Mouse (Mus musculus) limb, embryonic 15.5 days (tissue): ENCODE data around the gene Hist1h1b. TPM values are rescaled to one million over a fixed set of nuclear protein-coding genes. Genes with fewer than 3 reads are reported as not detected.
A peak's percentile ranks its signal among the peaks of the same experiment; 100 is the strongest.
"Not testable (repeated sequence)": the region's sequence is repeated elsewhere in the genome, so short reads cannot be mapped to it uniquely, and the experiment has no call there.

Experiments used
- ATAC-seq: fragments of 200-750 bp; cut with Nextera tagmentation; 2 replicates; pipeline ENCODE4 v1.8.0; 2017; ENCODE audit warnings: low read depth, moderate TSS enrichment; ENCODE audit not compliant: insufficient number of reproducible peaks, low FRiP score, low TSS enrichment
- H3K27ac ChIP-seq: fragments of 300-500 bp; sonication (generic); 2 replicates; pipeline ENCODE4 v1.5.1; 2015; ENCODE audit warnings: moderate library complexity, mild to moderate bottlenecking, inconsistent platforms
- H3K27me3 ChIP-seq: fragments of 300-500 bp; sonication (generic); 2 replicates; pipeline ENCODE4 v1.6.1; 2015; ENCODE audit warnings: inconsistent platforms
- H3K36me3 ChIP-seq: fragments of 300-500 bp; sonication (generic); 2 replicates; pipeline ENCODE4 v1.6.1; 2015; ENCODE audit warnings: inconsistent platforms
- H3K4me1 ChIP-seq: fragments of 300-500 bp; sonication (generic); 2 replicates; pipeline ENCODE4 v1.6.1; 2015; ENCODE audit warnings: inconsistent platforms
- H3K4me2 ChIP-seq: fragments of 300-500 bp; sonication (generic); 2 replicates; pipeline ENCODE4 v1.6.1; 2015; ENCODE audit warnings: mild to moderate bottlenecking, inconsistent platforms
- H3K4me3 ChIP-seq: fragments of 300-500 bp; sonication (generic); 2 replicates; pipeline ENCODE4 v1.5.1; 2015; ENCODE audit warnings: mild to moderate bottlenecking, inconsistent platforms
- H3K9ac ChIP-seq: fragments of 300-500 bp; sonication (generic); 2 replicates; pipeline ENCODE4 v1.6.1; 2015; ENCODE audit warnings: inconsistent platforms
- H3K9me3 ChIP-seq: fragments of 300-500 bp; sonication (generic); 2 replicates; pipeline ENCODE4 v1.6.1; 2016; ENCODE audit warnings: inconsistent platforms
- WGBS: fragments of 180-500 bp; shearing (Covaris S2); methylation state at CpG from one replicate; pipeline ENCODE4 v1.1.7; 2015; 5-methylcytosine and 5-hydroxymethylcytosine counted together
- polyA plus RNA-seq: library from polyadenylated mRNA; unstranded; fragments of >200 nt; fragmentation: Nextera tagmentation; extraction: Ambion mirVana; gene quantifications from 2 replicates; pipeline ENCODE4 v1.2.1, GENCODE M21; 2015

Gene Hist1h1b
- polyA plus RNA-seq, 1 experiment from 2014 or later, result 23.5 TPM

DNA sequence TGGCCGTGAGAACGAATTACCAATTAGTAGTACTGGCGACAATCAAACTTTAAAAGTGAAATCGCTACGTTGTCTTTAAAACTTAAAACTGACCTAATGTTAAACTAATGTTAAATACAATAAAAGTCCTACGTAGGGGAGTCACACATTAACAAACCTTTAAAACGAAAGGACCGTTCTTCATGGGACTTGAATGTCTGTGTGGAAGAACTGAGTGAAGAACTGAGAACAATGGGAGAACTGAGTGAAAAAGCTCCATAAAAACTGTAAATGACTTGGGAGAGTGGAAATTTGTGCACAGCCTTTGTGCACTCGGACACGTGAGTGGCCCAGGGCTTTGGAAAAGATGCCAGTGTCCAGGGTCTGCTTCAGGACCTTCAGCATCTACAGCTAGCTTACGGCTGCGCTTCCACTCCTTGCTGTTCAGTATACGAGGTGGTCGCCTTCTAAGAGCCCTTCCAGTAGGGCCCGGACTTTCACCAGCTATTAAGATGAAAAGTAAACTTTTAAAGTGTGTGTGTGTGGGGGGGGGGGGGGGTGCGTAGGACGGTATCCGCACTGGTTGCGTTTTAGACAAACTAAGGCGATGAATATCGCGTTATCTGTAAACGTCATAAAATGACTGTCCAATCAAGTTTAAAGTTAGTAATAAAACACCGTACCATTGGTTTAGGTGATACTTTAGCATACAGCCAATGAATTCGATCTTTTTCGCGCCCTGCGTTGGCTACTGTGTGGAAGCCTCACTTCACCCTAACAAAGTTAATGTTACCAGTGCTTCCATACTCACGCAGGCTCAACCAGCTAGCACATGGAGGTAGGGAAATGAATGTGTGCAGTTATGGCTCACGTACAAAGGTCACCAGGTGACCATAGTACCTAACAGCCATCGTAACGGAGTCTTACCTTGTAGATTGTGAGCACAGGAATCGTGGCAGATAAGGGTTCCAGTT is 1.3 kb downstream of the Hist1h1b start:
- Histone ChIP-seq H3K4me2 (peak overlapping the region; percentile 90), H3K4me3 (peak overlapping the region; percentile 51), H3K4me1 (peaks cover 28% of the 10 kb centered on the region), H3K9me3 (no peaks in the 10 kb centered on the region), H3K36me3 (no peaks in the 10 kb centered on the region), H3K27ac (peak overlapping the region; percentile 95), H3K27me3 (no peaks in the 10 kb centered on the region), H3K9ac (peak overlapping the region; percentile 76)
- 4% methylated on average over 33 of the region's 33 CpGs for WGBS
- ATAC-seq, result peak; percentile 88

GRCm38 (mm10) chr13:21755707-21756106 is 24.7 kb downstream of the Hist1h1b start:
- 67% methylated on average over 1 of the region's 1 CpGs for WGBS
- H3K36me3 ChIP-seq, result no peaks in the 10 kb centered on the region
- no peak for ATAC-seq
- no peak overlapping the region for H3K4me2 ChIP-seq
- H3K4me1 ChIP-seq, result peaks cover 13% of the 10 kb centered on the region
- no peaks in the 10 kb centered on the region for H3K27me3 ChIP-seq
- H3K9ac ChIP-seq, result no peak overlapping the region
- no peak overlapping the region for H3K27ac ChIP-seq
- no peaks in the 10 kb centered on the region for H3K9me3 ChIP-seq
- no peak overlapping the region for H3K4me3 ChIP-seq

DNA sequence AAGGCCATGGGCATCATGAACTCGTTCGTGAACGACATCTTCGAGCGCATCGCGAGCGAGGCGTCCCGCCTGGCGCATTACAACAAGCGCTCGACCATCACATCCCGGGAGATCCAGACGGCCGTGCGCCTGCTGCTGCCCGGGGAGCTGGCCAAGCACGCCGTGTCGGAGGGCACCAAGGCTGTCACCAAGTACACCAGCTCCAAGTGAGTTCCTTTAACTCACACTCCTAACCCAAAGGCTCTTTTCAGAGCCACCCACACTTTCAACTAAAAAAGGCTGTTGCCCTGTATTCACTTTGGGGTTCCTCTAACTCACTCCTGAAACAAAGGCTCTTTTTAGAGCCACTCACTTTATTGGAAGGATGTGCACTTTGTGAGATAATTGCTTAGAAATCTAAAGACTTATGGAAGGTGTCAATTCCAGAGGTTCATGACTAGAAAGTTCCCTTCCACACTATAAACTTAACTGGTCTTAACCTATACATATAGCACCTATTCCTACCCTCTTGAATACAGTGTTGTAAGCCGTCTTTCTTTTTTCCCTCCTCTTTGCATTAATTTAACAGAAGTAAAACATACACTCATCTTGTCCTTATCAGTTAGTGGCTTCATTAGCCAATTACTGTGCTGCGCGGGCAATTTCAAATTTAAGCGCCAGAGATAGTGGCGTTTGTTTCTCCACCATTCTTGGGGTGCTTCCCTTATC is 26.0 kb downstream of the Hist1h1b start:
- Histone ChIP-seq H3K27ac (peak overlapping the region; percentile 93), H3K4me2 (peak overlapping the region; percentile 63), H3K9ac (peak overlapping the region; percentile 23; the same call in 1 of the 2 replicates), H3K4me1 (peaks cover 15% of the 10 kb centered on the region), H3K4me3 (peak overlapping the region; percentile 45)
- H3K27me3 ChIP-seq, H3K9me3 ChIP-seq, ATAC-seq, H3K36me3 ChIP-seq: not testable (repeated sequence)
- 0% methylated on average over 19 of the region's 26 CpGs for WGBS

DNA sequence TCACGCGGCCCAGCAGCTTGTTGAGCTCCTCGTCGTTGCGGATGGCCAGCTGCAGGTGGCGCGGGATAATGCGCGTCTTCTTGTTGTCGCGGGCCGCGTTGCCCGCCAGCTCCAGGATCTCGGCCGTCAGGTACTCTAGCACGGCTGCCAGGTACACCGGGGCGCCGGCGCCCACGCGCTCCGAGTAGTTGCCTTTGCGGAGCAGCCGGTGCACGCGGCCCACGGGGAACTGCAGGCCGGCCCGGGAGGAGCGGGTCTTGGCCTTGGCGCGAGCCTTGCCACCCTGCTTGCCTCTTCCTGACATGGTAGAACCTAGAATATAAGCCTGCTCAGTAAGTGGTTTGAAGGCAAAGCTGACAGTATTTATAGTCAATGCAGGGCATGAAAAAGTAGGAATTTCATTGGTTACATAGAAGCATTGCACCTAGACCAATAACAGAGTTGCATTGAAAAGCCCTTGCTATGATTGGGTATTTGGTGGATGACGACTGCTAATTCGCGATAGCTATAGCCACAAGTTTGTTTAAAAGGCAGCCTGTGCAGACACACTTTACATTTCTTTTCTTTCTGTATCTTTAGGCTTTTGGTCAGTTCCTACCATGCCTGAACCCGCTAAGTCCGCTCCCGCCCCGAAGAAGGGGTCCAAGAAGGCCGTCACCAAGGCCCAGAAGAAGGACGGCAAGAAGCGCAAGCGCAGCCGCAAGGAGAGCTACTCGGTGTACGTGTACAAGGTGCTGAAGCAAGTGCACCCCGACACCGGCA is 26.7 kb downstream of the Hist1h1b start, which contains the start of the genes Hist1h2ak and Hist1h2bn:
Hist1h2ak (minus strand) TSS at position 304 of the 762 bp plus-strand sequence.
Hist1h2bn (plus strand) TSS at position 600 of the 762 bp plus-strand sequence.
- 0% methylated on average over 48 of the region's 50 CpGs for WGBS
- Histone ChIP-seq H3K27ac (peak within 1 kb of the TSS; percentile 93), H3K9ac (peak within 1 kb of the TSS; percentile 26; the same call in 1 of the 2 replicates), H3K4me3 (peak within 1 kb of the TSS; percentile 45), H3K4me1 (peaks cover 21% of the 10 kb centered on the region), H3K4me2 (peak within 1 kb of the TSS; percentile 63)
- H3K36me3 ChIP-seq, H3K27me3 ChIP-seq, H3K9me3 ChIP-seq: not testable (repeated sequence)
- peak; percentile 93 for ATAC-seq

GRCm38 (mm10) chr13:21753051-21753523 is 27.3 kb downstream of the Hist1h1b start:
- 1% methylated on average over 10 of the region's 10 CpGs for WGBS

DNA sequence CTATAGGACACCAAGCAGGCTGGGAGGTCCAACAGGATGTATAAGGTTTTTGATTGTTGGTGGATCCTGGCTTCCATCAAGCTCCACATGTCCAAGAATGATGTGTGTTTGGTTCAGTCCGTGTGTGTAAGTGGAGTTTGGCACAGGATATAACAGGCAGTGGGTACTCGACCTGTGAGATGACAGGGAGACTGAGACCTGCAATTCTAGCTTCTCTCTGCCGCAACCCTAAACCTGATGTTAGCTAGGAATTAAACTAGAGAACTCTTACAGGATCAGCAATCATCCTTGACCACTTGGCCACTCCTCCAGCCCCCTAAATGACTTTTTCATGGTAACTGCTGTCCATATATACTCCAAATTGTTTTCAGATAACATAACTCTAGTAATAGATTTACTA is 28.1 kb downstream of the Hist1h1b start:
- WGBS, result 33% methylated on average over 3 of the region's 3 CpGs
- no peak overlapping the region for H3K4me2 ChIP-seq
- no peaks in the 10 kb centered on the region for H3K27me3 ChIP-seq
- H3K27ac ChIP-seq, result peak overlapping the region; percentile 67
- no peak for ATAC-seq
- H3K9ac ChIP-seq, result no peak overlapping the region
- H3K9me3 ChIP-seq, result no peaks in the 10 kb centered on the region
- H3K4me1 ChIP-seq, result peaks cover 23% of the 10 kb centered on the region
- no peaks in the 10 kb centered on the region for H3K36me3 ChIP-seq
- no peak overlapping the region for H3K4me3 ChIP-seq

More at GRCm38 (mm10) chr13:21753051-21753523, 27.3 kb downstream of the Hist1h1b start:
- H3K27me3 ChIP-seq, result no peaks in the 10 kb centered on the region
- ATAC-seq, result peak; percentile 1; the same call in 1 of the 2 replicates
- no peaks in the 10 kb centered on the region for H3K9me3 ChIP-seq
- no peaks in the 10 kb centered on the region for H3K36me3 ChIP-seq
- peak overlapping the region; percentile 63 for H3K4me2 ChIP-seq
- peak overlapping the region; percentile 26; the same call in 1 of the 2 replicates for H3K9ac ChIP-seq
- H3K4me3 ChIP-seq, result peak overlapping the region; percentile 45
- H3K27ac ChIP-seq, result peak overlapping the region; percentile 93
- peaks cover 23% of the 10 kb centered on the region for H3K4me1 ChIP-seq

DNA sequence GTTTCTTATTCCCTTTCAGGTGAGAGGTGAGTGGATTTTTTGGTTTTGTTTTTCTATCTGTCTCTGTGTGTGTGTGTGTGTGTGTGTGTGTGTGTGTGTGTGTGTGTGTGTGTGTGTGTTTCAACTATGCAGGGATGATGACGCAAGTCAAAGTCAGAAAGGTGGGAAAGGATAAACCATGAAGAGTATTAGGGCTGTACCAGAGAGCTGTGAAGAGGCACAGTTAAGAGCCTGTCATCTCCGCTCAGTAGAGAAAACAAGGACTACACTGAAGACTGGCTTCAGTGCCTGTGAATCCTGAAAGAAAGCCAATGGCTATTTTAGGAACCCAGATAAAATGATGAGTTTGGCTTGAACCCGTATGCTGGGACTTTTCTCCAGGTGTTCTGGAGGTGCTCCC is 28.6 kb downstream of the Hist1h1b start:
- 73% methylated on average over 3 of the region's 3 CpGs for WGBS
- Histone ChIP-seq H3K4me2 (no peak overlapping the region), H3K27me3 (no peaks in the 10 kb centered on the region), H3K27ac (peak overlapping the region; percentile 67), H3K9me3 (no peaks in the 10 kb centered on the region), H3K36me3 (no peaks in the 10 kb centered on the region), H3K4me3 (no peak overlapping the region), H3K9ac (no peak overlapping the region), H3K4me1 (peaks cover 23% of the 10 kb centered on the region)
- ATAC-seq, result no peak

DNA sequence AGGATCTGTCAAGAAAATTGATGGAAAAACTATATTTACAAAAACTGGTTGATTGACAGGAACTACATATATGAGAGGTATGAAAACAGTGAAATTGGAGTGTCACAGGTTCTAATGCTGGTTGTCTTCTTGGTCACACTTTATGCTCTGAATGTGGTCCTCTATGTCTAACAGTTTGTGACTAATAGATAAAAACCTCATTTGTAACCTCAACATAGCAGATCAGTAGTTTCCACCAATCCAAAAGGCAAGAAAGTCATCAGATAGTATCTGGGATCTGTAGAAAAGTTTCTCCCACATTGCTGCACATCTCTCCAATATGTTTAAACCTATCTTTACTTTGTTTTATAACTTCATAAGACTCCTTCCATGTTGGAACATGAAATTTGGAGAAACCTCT is 29.0 kb downstream of the Hist1h1b start:
- Histone ChIP-seq H3K4me3 (no peak overlapping the region), H3K27ac (no peak overlapping the region), H3K9me3 (no peaks in the 10 kb centered on the region), H3K9ac (no peak overlapping the region), H3K27me3 (no peaks in the 10 kb centered on the region), H3K4me2 (no peak overlapping the region), H3K4me1 (peaks cover 23% of the 10 kb centered on the region), H3K36me3 (no peaks in the 10 kb centered on the region)
- ATAC-seq, result no peak

DNA sequence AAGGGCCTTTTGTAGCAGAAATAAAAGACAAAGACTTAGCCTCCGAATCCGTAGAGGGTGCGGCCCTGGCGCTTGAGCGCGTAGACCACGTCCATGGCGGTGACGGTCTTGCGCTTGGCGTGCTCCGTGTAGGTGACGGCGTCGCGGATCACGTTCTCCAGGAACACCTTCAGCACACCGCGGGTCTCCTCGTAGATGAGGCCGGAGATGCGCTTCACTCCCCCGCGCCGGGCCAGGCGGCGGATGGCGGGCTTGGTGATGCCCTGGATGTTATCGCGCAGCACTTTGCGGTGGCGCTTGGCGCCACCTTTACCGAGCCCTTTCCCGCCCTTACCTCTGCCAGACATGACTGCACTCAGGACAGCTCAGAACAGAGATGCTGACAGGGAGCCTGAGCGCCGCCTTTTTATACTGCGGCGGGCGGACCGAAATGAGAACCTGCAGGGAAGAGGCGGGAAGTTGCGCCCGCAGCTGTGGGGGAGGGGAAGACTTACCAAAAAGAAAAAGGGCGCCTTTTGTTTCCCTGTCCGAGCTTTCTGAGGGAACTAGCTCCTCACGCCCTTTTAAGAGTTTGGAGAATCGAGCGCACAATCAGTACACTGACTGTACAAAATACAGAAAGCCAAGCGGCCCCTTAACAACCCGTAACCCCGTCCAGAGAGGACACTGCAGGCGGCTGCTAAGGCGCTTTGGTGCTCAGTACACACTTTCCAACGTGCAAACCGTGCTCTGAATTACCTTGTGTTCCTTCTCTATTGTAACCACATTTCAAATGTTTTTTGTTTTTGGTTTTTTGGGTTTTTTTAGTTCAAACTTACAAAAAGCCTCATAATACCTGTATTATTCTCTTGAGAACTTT is 30.0 kb downstream of the Hist1h1b start, which contains the start of gene Hist1h4k:
Hist1h4k (minus strand) TSS at position 347 of the 859 bp plus-strand sequence.
- peak within 1 kb of the TSS; percentile 47 for H3K4me3 ChIP-seq
- peak within 1 kb of the TSS; percentile 94 for H3K27ac ChIP-seq
- peak within 1 kb of the TSS; percentile 23 for H3K9ac ChIP-seq
- under 1% methylated on average over 45 of the region's 56 CpGs for WGBS
- not testable (repeated sequence) for H3K9me3 ChIP-seq, H3K27me3 ChIP-seq, H3K36me3 ChIP-seq
- peak; percentile 81 for ATAC-seq
- H3K4me2 ChIP-seq, result peak within 1 kb of the TSS; percentile 53
- H3K4me1 ChIP-seq, result peaks cover 23% of the 10 kb centered on the region

DNA sequence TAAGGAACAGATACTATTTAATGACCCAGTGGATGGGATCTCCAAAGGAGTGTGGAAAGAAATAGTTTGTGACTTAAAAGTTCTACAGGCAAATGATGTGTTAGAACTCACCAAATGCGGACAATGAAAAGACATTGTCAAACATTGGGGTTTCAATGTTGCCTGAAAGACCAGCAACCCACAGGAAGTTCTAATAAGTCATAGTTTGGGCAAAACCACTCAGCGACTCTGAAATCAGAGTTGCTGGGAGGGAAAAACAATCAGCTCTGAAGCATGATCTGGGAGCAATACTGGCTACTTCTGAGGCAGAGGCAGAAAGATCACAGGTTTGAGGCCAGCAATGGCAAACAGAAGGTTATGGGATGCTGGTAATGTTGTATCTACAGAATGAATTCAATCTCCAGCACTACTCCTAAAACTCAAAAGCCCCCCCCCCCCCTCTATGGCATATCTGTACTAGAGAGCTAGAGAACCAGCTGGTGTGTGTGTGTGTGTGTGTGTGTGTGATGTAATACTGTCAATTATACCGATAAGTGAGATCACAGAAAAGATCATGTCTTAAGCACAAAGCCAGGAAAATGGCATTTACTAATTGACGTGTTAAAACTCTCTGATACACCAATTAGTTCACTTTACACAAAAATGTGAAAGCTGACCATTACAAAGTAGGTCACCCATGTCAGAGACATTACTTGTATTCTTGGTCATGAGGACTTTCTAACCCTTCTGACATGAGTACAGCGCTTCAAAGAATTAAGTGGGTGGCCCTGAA is 30.9 kb downstream of the Hist1h1b start:
- peaks cover 20% of the 10 kb centered on the region for H3K4me1 ChIP-seq
- no peaks in the 10 kb centered on the region for H3K27me3 ChIP-seq
- peak overlapping the region; percentile 23 for H3K9ac ChIP-seq
- H3K4me3 ChIP-seq, result peak overlapping the region; percentile 47
- peak overlapping the region; percentile 94 for H3K27ac ChIP-seq
- ATAC-seq, result no peak
- no peaks in the 10 kb centered on the region for H3K9me3 ChIP-seq
- H3K4me2 ChIP-seq, result peak overlapping the region; percentile 53
- 6% methylated on average over 5 of the region's 5 CpGs for WGBS
- H3K36me3 ChIP-seq, result no peaks in the 10 kb centered on the region
